Mouse (Mus musculus) liver, embryonic 12.5 days (tissue): ENCODE measurements around the gene Fam78b. TPM values are rescaled to one million over a fixed set of nuclear protein-coding genes. Genes with fewer than 3 reads are reported as not detected.

Experiments used
- ATAC-seq: fragments of 200-750 bp; cut with Nextera tagmentation; 2 replicates; pipeline ENCODE4 v1.8.0; 2017; ENCODE audit warnings: moderate number of reproducible peaks, mild to moderate bottlenecking, moderate library complexity
- H3K27ac ChIP-seq: fragments of 300-500 bp; sonication (generic); 2 replicates; pipeline ENCODE4 v1.5.1; 2016; ENCODE audit warnings: mild to moderate bottlenecking
- H3K27me3 ChIP-seq: fragments of 300-500 bp; sonication (generic); replicated peaks from 2 replicates; pipeline ENCODE4 v1.6.1; 2016; ENCODE audit warnings: mild to moderate bottlenecking, moderate library complexity
- H3K36me3 ChIP-seq: fragments of 300-500 bp; sonication (generic); 2 replicates; pipeline ENCODE4 v1.6.1; 2016; ENCODE audit warnings: mild to moderate bottlenecking, moderate library complexity
- H3K4me1 ChIP-seq: fragments of 300-500 bp; sonication (generic); 2 replicates; pipeline ENCODE4 v1.6.1; 2016
- H3K4me2 ChIP-seq: fragments of 300-500 bp; sonication (generic); 2 replicates; pipeline ENCODE4 v1.6.1; 2016; ENCODE audit warnings: mild to moderate bottlenecking, moderate library complexity
- H3K4me3 ChIP-seq: fragments of 300-500 bp; sonication (generic); 2 replicates; pipeline ENCODE4 v1.5.1; 2016; ENCODE audit warnings: mild to moderate bottlenecking, moderate library complexity
- H3K9ac ChIP-seq: fragments of 300-500 bp; sonication (generic); 2 replicates; pipeline ENCODE4 v1.6.1; 2016; ENCODE audit warnings: mild to moderate bottlenecking, moderate library complexity
- H3K9me3 ChIP-seq: fragments of 300-500 bp; sonication (generic); replicated peaks from 2 replicates; pipeline ENCODE4 v1.6.1; 2016; ENCODE audit warnings: mild to moderate bottlenecking, moderate library complexity
- WGBS: fragments of 180-500 bp; shearing (Covaris S2); methylation state at CpG from one replicate; pipeline ENCODE4 v1.1.7; 2016; ENCODE audit not compliant: insufficient replicate concordance; 5-methylcytosine and 5-hydroxymethylcytosine counted together
- polyA plus RNA-seq: library from polyadenylated mRNA; unstranded; fragments of >200 nt; fragmentation: Nextera tagmentation; extraction: Ambion mirVana; gene quantifications from 2 replicates; pipeline ENCODE4 v1.2.1, GENCODE M21; 2016

Fam78b gene
- polyA plus RNA-seq, 1 experiment from 2014 or later: 0.35 TPM

DNA sequence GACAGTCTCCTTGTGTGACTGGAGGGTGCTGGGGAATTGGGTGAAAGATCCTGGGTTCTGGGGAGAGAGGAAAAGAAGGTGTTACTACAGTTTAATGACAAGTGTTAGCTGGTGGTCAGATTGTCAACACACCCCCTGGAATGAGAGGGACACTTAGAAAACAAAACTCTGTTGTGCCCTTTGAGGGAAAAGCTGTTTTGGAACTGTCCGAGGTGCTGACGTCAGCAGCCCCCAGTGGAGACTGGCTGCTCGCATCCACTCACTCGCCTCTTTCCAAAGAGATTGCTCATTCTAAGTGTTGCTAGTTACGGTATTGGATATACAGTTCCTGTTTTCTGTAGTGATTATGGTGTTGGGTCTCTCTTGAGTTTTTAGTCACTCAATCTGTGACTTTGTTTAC lies 78.3 kb downstream of the Fam78b start:
- 29% methylated on average over 5 of the region's 5 CpGs for WGBS
- no peak overlapping the region for H3K9ac ChIP-seq
- H3K4me2 ChIP-seq: no peak overlapping the region
- no peak overlapping the region for H3K4me3 ChIP-seq
- ATAC-seq: no peak
- H3K9me3 ChIP-seq: no peaks in the 10 kb centered on the region
- H3K4me1 ChIP-seq: no peaks in the 10 kb centered on the region
- no peaks in the 10 kb centered on the region for H3K36me3 ChIP-seq
- H3K27ac ChIP-seq: no peak overlapping the region
- no peaks in the 10 kb centered on the region for H3K27me3 ChIP-seq

DNA sequence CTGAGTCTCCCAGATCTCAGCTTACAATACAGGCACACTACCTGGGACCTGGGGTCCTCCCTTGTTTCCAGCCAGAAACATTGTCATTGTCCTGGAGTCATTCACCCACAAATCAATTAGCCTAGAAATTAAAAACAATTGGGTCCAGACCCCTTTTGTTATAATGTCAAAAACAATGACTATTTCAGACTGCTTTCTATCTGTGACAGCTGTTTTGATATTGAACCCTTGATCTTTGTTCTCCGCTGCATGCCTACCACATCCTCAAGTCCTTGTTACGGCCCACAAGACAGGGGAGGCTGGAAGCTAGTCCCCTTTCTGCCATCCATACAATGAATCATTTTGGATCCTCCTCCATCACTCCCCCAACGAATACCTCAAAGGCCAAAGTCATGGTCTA lies 80.7 kb downstream of the Fam78b start:
- Histone ChIP-seq H3K36me3 (no peaks in the 10 kb centered on the region), H3K4me2 (no peak overlapping the region), H3K9me3 (no peaks in the 10 kb centered on the region), H3K27ac (no peak overlapping the region), H3K9ac (no peak overlapping the region), H3K4me1 (no peaks in the 10 kb centered on the region), H3K27me3 (no peaks in the 10 kb centered on the region), H3K4me3 (no peak overlapping the region)
- ATAC-seq: no peak
- 57% methylated on average over 3 of the region's 3 CpGs for WGBS

DNA sequence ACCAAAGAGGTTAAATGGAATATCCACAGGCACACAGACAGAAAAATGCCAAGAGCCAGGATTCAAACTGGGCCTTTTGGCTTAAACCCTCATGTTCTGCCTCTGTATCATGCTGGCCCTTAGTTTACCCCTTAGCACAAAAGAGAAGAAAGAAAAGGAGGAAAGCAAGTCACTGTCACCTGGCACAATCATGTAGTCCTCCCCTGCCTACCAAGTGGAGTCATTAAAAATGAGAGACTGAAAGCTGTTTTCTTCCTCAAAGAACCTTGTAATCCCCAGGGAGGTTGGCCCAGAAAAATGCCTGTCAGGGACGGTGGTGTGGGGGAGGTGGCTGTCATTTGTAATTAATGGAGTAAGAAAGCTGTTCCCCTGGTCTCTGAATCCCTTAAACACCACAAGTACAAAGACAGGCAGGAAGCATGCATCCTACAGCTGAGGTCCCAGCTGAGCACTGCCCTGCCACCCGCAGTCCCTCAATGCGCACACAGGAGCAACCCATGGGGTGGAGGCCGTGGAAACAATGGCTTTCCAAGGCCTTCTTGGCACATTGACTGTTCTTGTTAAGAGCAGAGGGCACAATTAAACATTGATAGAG lies 81.4 kb downstream of the Fam78b start:
- ATAC-seq: no peak
- Histone ChIP-seq H3K27ac (no peak overlapping the region), H3K9me3 (no peaks in the 10 kb centered on the region), H3K4me2 (no peak overlapping the region), H3K9ac (no peak overlapping the region), H3K4me3 (no peak overlapping the region), H3K36me3 (no peaks in the 10 kb centered on the region), H3K27me3 (no peaks in the 10 kb centered on the region), H3K4me1 (no peaks in the 10 kb centered on the region)
- WGBS: 52% methylated on average over 4 of the region's 4 CpGs

- no peak for ATAC-seq
- no peaks in the 10 kb centered on the region for H3K27me3 ChIP-seq
- H3K4me1 ChIP-seq: no peaks in the 10 kb centered on the region
- 66% methylated on average over 2 of the region's 2 CpGs for WGBS
- no peak overlapping the region for H3K9ac ChIP-seq
- no peaks in the 10 kb centered on the region for H3K36me3 ChIP-seq
- no peaks in the 10 kb centered on the region for H3K9me3 ChIP-seq
- H3K4me2 ChIP-seq: no peak overlapping the region
- no peak overlapping the region for H3K27ac ChIP-seq
- H3K4me3 ChIP-seq: no peak overlapping the region
Observed at GRCm38 (mm10) chr1:167083181-167083580, 82.0 kb downstream of the Fam78b start.

DNA sequence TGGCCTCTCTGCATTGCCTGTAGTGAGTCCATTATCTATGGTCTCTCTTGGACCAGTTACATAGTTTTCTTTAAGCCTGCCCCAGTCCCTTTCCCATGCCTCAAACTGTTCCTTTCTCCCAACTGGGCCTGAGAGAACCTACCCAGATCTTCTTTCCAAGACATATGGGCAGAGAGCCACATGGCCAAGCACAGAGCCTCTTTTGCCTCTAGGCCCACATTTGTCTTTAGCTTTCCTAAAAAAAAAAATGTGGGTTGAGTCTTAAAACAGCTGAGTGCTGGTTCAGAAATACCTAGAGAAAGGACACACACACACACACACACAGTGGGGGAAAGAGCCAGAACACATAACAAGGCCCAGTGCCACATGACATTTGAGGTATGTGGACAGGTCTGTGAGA lies 83.1 kb downstream of the Fam78b start:
- Histone ChIP-seq H3K27me3 (no peaks in the 10 kb centered on the region), H3K9ac (no peak overlapping the region), H3K4me3 (no peak overlapping the region), H3K9me3 (no peaks in the 10 kb centered on the region), H3K4me1 (no peaks in the 10 kb centered on the region), H3K36me3 (no peaks in the 10 kb centered on the region), H3K4me2 (no peak overlapping the region), H3K27ac (no peak overlapping the region)
- no peak for ATAC-seq

DNA sequence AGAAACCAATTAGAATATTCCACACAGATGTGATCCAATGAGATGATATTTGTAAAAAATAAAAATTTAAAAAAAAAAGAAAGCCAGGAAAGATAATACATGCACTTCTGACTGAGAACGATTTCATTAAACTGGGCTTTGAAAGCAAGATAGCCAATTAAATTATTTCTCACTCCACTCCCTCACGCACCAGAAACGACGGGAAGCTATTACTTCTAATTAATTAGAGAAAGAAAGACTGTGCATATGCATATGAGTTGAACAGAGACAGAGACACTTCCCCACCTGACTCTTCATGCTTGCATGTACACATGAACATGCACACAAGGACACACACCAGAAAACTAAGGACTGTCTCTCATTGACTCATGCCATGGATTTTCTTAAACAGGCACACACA lies 84.2 kb downstream of the Fam78b start:
- no peaks in the 10 kb centered on the region for H3K4me1 ChIP-seq
- H3K27ac ChIP-seq: no peak overlapping the region
- 73% methylated on average over 4 of the region's 4 CpGs for WGBS
- H3K9me3 ChIP-seq: no peaks in the 10 kb centered on the region
- H3K4me3 ChIP-seq: no peak overlapping the region
- H3K4me2 ChIP-seq: no peak overlapping the region
- H3K27me3 ChIP-seq: no peaks in the 10 kb centered on the region
- no peaks in the 10 kb centered on the region for H3K36me3 ChIP-seq
- no peak for ATAC-seq
- H3K9ac ChIP-seq: no peak overlapping the region

DNA sequence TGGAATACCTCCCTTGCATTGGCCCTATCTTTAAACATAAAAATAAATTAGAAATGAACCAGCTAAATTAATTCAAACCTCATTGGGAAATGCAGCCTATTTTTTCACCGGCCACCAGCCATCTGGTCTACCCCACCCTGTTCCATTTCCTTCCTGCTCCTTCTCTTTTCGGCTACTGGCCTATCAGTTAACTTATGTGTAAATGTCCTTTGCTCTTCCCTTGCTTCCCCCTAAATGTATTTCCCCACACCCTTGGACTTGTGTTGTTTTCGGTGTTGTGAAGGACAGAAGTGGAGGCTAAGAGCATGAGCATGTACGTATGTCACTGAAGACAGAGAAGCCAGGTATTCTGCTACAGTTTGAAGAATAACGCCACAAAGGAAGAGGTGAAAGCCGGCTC lies 89.2 kb downstream of the Fam78b start:
- no peak overlapping the region for H3K27ac ChIP-seq
- H3K9me3 ChIP-seq: no peaks in the 10 kb centered on the region
- no peak overlapping the region for H3K9ac ChIP-seq
- no peak overlapping the region for H3K4me3 ChIP-seq
- no peaks in the 10 kb centered on the region for H3K4me1 ChIP-seq
- no peak overlapping the region for H3K4me2 ChIP-seq
- no peak for ATAC-seq
- WGBS: 63% methylated on average over 6 of the region's 6 CpGs
- no peaks in the 10 kb centered on the region for H3K27me3 ChIP-seq
- H3K36me3 ChIP-seq: no peaks in the 10 kb centered on the region

DNA sequence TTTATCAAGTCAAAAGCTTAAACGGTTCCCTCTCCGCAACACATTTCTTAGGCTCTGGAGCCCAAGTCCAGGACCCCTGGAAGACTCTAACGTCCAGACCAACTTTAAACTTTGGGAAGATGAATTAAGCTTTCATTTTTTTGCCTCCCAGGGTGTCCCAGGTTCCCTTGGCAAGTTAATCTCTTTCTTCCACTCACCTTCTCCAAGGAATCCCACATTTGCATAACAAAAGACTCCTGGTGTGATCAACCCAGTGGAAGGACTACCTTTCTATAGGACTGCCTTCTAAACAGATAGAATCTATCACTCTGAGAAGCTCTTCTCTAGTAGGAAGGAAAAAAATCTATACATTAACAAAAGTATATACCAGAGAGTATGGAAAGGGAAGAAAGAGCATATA lies 92.3 kb downstream of the Fam78b start:
- Histone ChIP-seq H3K4me1 (no peaks in the 10 kb centered on the region), H3K4me2 (no peak overlapping the region), H3K27ac (no peak overlapping the region), H3K9ac (no peak overlapping the region), H3K9me3 (no peaks in the 10 kb centered on the region), H3K27me3 (no peaks in the 10 kb centered on the region), H3K4me3 (no peak overlapping the region), H3K36me3 (no peaks in the 10 kb centered on the region)
- no peak for ATAC-seq
- WGBS: 55% methylated on average over 3 of the region's 3 CpGs

DNA sequence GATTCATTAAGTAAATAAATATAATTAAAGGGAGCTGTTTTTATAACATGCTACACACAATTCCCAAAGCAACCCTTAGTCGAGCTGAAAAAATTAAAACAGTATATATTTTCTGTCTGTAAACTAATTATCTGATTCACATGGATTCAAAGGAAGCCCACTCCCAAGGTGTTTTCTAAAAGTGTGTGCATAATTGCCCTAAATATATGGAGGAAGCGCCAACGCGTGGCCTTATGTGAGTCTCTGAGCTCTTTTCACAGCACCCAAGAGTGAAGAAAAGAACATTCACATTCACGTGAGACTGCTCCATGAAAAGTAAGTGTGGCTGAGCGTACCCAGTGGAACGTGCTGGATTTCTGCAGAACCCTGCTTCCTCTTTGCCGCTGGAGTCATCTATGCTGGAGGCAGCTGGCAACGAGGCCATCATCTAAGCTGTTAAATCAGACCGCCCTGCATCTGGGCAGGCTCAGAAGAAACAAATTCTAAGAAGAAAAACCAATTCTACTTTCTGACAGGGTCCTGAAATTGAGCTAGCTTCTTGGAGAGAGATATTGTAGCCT lies 93.5 kb downstream of the Fam78b start:
- no peaks in the 10 kb centered on the region for H3K4me1 ChIP-seq
- H3K4me2 ChIP-seq: no peak overlapping the region
- no peak overlapping the region for H3K4me3 ChIP-seq
- no peaks in the 10 kb centered on the region for H3K9me3 ChIP-seq
- H3K36me3 ChIP-seq: no peaks in the 10 kb centered on the region
- no peak overlapping the region for H3K27ac ChIP-seq
- WGBS: 72% methylated on average over 10 of the region's 10 CpGs
- ATAC-seq: no peak
- no peak overlapping the region for H3K9ac ChIP-seq
- no peaks in the 10 kb centered on the region for H3K27me3 ChIP-seq

GRCm38 (mm10) chr1:167098741-167099140 lies 97.5 kb downstream of the Fam78b start:
- no peaks in the 10 kb centered on the region for H3K27me3 ChIP-seq
- H3K4me1 ChIP-seq: no peaks in the 10 kb centered on the region
- H3K4me3 ChIP-seq: no peak overlapping the region
- H3K36me3 ChIP-seq: no peaks in the 10 kb centered on the region
- 70% methylated on average over 7 of the region's 7 CpGs for WGBS
- no peak overlapping the region for H3K9ac ChIP-seq
- H3K9me3 ChIP-seq: no peaks in the 10 kb centered on the region
- ATAC-seq: no peak
- no peak overlapping the region for H3K27ac ChIP-seq
- no peak overlapping the region for H3K4me2 ChIP-seq

- H3K4me3 ChIP-seq: no peak overlapping the region
- H3K4me1 ChIP-seq: no peaks in the 10 kb centered on the region
- H3K36me3 ChIP-seq: no peaks in the 10 kb centered on the region
- H3K27me3 ChIP-seq: no peaks in the 10 kb centered on the region
- H3K27ac ChIP-seq: no peak overlapping the region
- no peak overlapping the region for H3K4me2 ChIP-seq
- ATAC-seq: no peak
- WGBS: 79% methylated on average over 8 of the region's 8 CpGs
- no peaks in the 10 kb centered on the region for H3K9me3 ChIP-seq
- H3K9ac ChIP-seq: no peak overlapping the region
Observed at GRCm38 (mm10) chr1:167102046-167102445, 100.8 kb downstream of the Fam78b start.

- no peaks in the 10 kb centered on the region for H3K9me3 ChIP-seq
- H3K4me2 ChIP-seq: no peak overlapping the region
- no peak for ATAC-seq
- WGBS: 49% methylated on average over 9 of the region's 9 CpGs
- no peak overlapping the region for H3K4me3 ChIP-seq
- no peaks in the 10 kb centered on the region for H3K27me3 ChIP-seq
- H3K27ac ChIP-seq: no peak overlapping the region
- H3K4me1 ChIP-seq: no peaks in the 10 kb centered on the region
- H3K36me3 ChIP-seq: no peaks in the 10 kb centered on the region
- H3K9ac ChIP-seq: no peak overlapping the region
Observed at GRCm38 (mm10) chr1:167102566-167102965, 101.3 kb downstream of the Fam78b start.

GRCm38 (mm10) chr1:167104956-167105626 lies 103.9 kb downstream of the Fam78b start:
- no peak overlapping the region for H3K9ac ChIP-seq
- ATAC-seq: no peak
- H3K9me3 ChIP-seq: no peaks in the 10 kb centered on the region
- H3K4me3 ChIP-seq: no peak overlapping the region
- WGBS: 50% methylated on average over 5 of the region's 5 CpGs
- no peak overlapping the region for H3K4me2 ChIP-seq
- no peaks in the 10 kb centered on the region for H3K36me3 ChIP-seq
- no peaks in the 10 kb centered on the region for H3K27me3 ChIP-seq
- no peak overlapping the region for H3K27ac ChIP-seq
- H3K4me1 ChIP-seq: no peaks in the 10 kb centered on the region
